Mouse (Mus musculus) liver, embryonic 14.5 days (tissue): ENCODE measurements at regions not wholly inside any gene's neighbourhood (a gene's known extent, or its start where the extent isn't known, plus 50 kb on each side); places are given as distances from the start of the nearest gene placed in this dataset.
A peak's percentile ranks its signal among the peaks of the same experiment; 100 is the strongest.
"Not testable (repeated sequence)": the region's sequence is repeated elsewhere in the genome, so short reads cannot be mapped to it uniquely, and the experiment has no call there.

ENCODE experiments used
- ATAC-seq: fragments of 200-750 bp; cut with Nextera tagmentation; 2 replicates; pipeline ENCODE4 v1.8.0; 2017; ENCODE audit warnings: moderate number of reproducible peaks, mild to moderate bottlenecking, moderate library complexity; ENCODE audit not compliant: insufficient read depth
- DNase-seq, 3 experiments: peaks; one replicate each; pipeline ENCODE4 v3.0.0-alpha.2; 2012 to 2013; ENCODE audit warnings: low read depth in 3 of 3, low spot score in 3 of 3
- H3K27ac ChIP-seq: fragments of 300-500 bp; sonication (generic); 2 replicates; pipeline ENCODE4 v1.5.1; 2014; ENCODE audit warnings: moderate library complexity, mild to moderate bottlenecking, control low read depth, inconsistent platforms
- H3K27me3 ChIP-seq: fragments of 300-500 bp; sonication (generic); 2 replicates; pipeline ENCODE4 v1.6.1; 2014; ENCODE audit warnings: mild to moderate bottlenecking, low read length, moderate library complexity; ENCODE audit not compliant: control insufficient read depth, insufficient read depth
- H3K36me3 ChIP-seq: fragments of 300-500 bp; sonication (generic); replicated peaks from 2 replicates; pipeline ENCODE4 v1.6.1; 2014; ENCODE audit warnings: low read depth; ENCODE audit not compliant: control insufficient read depth, insufficient read depth
- H3K4me1 ChIP-seq, 2 experiments: fragments of 200-500 bp in 1 of 2; fragments of 300-500 bp in 1 of 2; sonication (generic) in 1 of 2; replicated peaks; 2 replicates each; pipeline ENCODE4 v1.6.1; 2012 to 2014; ENCODE audit warnings: antibody characterized with exemption in 1 of 2, inconsistent platforms in 1 of 2, low read length in 1 of 2; ENCODE audit not compliant: control insufficient read depth in 2 of 2, insufficient read depth in 2 of 2
- H3K4me2 ChIP-seq: fragments of 300-500 bp; sonication (generic); 2 replicates; pipeline ENCODE4 v1.6.1; 2014; ENCODE audit warnings: low read depth, mild to moderate bottlenecking, control low read depth, moderate library complexity
- H3K4me3 ChIP-seq, 2 experiments: fragments of 200-500 bp in 1 of 2; fragments of 300-500 bp in 1 of 2; sonication (generic) in 1 of 2; 2 replicates each; pipeline ENCODE4 v1.5.1; 2012 to 2014; ENCODE audit warnings: low read depth in 2 of 2, low read length in 2 of 2, mild to moderate bottlenecking in 2 of 2, control low read depth in 1 of 2, inconsistent platforms in 1 of 2, moderate library complexity in 1 of 2; ENCODE audit not compliant: insufficient read depth in 1 of 2
- H3K9ac ChIP-seq: fragments of 300-500 bp; sonication (generic); replicated peaks from 2 replicates; pipeline ENCODE4 v1.6.1; 2014; ENCODE audit warnings: mild to moderate bottlenecking, control low read depth, moderate library complexity
- H3K9me3 ChIP-seq: fragments of 300-500 bp; sonication (generic); 2 replicates; pipeline ENCODE4 v1.6.1; 2016; ENCODE audit warnings: low read length, mixed read lengths; ENCODE audit not compliant: control insufficient read depth
- CTCF ChIP-seq: IDR thresholded peaks from 2 replicates; pipeline ENCODE4 v1.5.1; 2016; ENCODE audit warnings: antibody characterized with exemption, low read depth, control low read depth
- EP300 ChIP-seq: IDR thresholded peaks from 2 replicates; pipeline ENCODE4 v1.6.1; 2016; ENCODE audit warnings: antibody characterized with exemption, low read depth
- WGBS: fragments of 180-500 bp; shearing (Covaris S2); extraction: QIAGEN DNeasy Blood & Tissue Kit; methylation state at CpG from one replicate; pipeline ENCODE4 v1.1.7; 2014; ENCODE audit not compliant: insufficient replicate concordance; 5-methylcytosine and 5-hydroxymethylcytosine counted together

- peak; percentile 50 for TF ChIP-seq CTCF
- no peak for TF ChIP-seq EP300
- Histone ChIP-seq H3K9me3 (no peaks in the 10 kb centered on the region), H3K27ac (no peak overlapping the region), H3K4me1 (no peaks in the 10 kb centered on the region), H3K4me2 (no peak overlapping the region), H3K36me3 (no peaks in the 10 kb centered on the region), H3K9ac (no peak overlapping the region), H3K4me3 (no peak overlapping the region), H3K27me3 (no peaks in the 10 kb centered on the region)
- ATAC-seq (no peak), DNase-seq (no peak)
- whole genome bisulfite sequencing = 48% methylated on average over 13 of the region's 13 CpGs
Observed at GRCm38 (mm10) chr4:22131751-22132736, 200.9 kb downstream of the Faxc start.

- no peak for TF ChIP-seq CTCF
- no peak for TF ChIP-seq EP300
- 40% methylated on average over 14 of the region's 14 CpGs for WGBS
- Histone ChIP-seq H3K27ac (no peak overlapping the region), H3K9me3 (no peaks in the 10 kb centered on the region), H3K9ac (no peak overlapping the region), H3K4me3 (no peak overlapping the region), H3K4me2 (no peak overlapping the region), H3K4me1 (no peaks in the 10 kb centered on the region), H3K27me3 (no peaks in the 10 kb centered on the region), H3K36me3 (no peaks in the 10 kb centered on the region)
- DNase-seq = no peak
- ATAC-seq = no peak
Observed at GRCm38 (mm10) chr4:22133547-22134495, 202.7 kb downstream of the Faxc start.

DNA sequence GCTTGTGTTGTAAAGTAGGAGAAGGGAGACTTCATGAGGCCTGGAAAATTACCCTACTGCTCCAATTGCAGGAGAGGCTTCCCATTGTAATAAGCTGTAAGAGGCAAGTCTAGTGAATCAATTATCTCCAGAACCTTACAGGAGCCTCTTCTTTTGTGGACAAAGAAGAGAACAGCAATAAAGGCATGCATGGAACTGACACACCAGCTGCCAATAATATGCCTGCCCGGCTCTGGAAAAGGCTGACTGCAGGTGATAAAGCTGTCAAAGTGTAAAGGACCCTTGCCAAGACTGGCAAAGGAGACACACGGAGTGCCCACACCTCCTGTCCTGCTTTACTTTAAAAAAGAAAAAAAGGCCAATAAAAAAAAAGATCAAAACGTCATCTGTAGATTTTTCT is 209.0 kb downstream of the Faxc start:
- H3K4me2 ChIP-seq = no peak overlapping the region

GRCm38 (mm10) chr4:22143546-22143945 is 212.4 kb downstream of the Faxc start:
- TF ChIP-seq CTCF = no peak
- no peak for TF ChIP-seq EP300
- Histone ChIP-seq H3K4me3 (no peak overlapping the region), H3K9ac (no peak overlapping the region), H3K9me3 (no peaks in the 10 kb centered on the region), H3K4me1 (no peaks in the 10 kb centered on the region), H3K27me3 (no peaks in the 10 kb centered on the region), H3K4me2 (no peak overlapping the region), H3K27ac (no peak overlapping the region), H3K36me3 (no peaks in the 10 kb centered on the region)
- DNase-seq = no peak
- no peak for ATAC-seq
- WGBS = 83% methylated on average over 1 of the region's 1 CpGs

More for the DNA sequence above, 209.0 kb downstream of the Faxc start:
- no peak for DNase-seq
- H3K27me3 ChIP-seq = no peaks in the 10 kb centered on the region
- no peak for ATAC-seq
- H3K4me1 ChIP-seq = no peaks in the 10 kb centered on the region
- H3K9ac ChIP-seq = no peak overlapping the region
- TF ChIP-seq EP300 = no peak
- no peak for TF ChIP-seq CTCF
- no peaks in the 10 kb centered on the region for H3K9me3 ChIP-seq
- 48% methylated on average over 3 of the region's 3 CpGs for WGBS
- H3K36me3 ChIP-seq = no peaks in the 10 kb centered on the region
- no peak overlapping the region for H3K27ac ChIP-seq
- no peak overlapping the region for H3K4me3 ChIP-seq

GRCm38 (mm10) chr4:22144834-22145233 is 212.5 kb upstream of the Fbxl4 start:
- H3K4me1 ChIP-seq, DNase-seq, H3K4me2 ChIP-seq, H3K36me3 ChIP-seq, H3K4me3 ChIP-seq, H3K27ac ChIP-seq, H3K27me3 ChIP-seq, ATAC-seq, H3K9ac ChIP-seq, H3K9me3 ChIP-seq: not testable (repeated sequence)
- 54% methylated on average over 1 of the region's 1 CpGs for WGBS
